Mouse (Mus musculus) left cerebral cortex, adult 18-20 months (tissue): ENCODE measurements around the gene Gm11627. TPM values are rescaled to one million over a fixed set of nuclear protein-coding genes. Genes with fewer than 3 reads are reported as not detected.
"Not testable (repeated sequence)": the region's sequence is repeated elsewhere in the genome, so short reads cannot be mapped to it uniquely, and the experiment has no call there.

ENCODE experiments used
- DNase-seq, 2 experiments: peaks; one replicate each; pipeline ENCODE4 v3.0.0; 2021 to 2022; ENCODE audit warnings: low spot score in 2 of 2, mixed read lengths in 1 of 2
- total RNA-seq, 2 experiments: library from RNA; stranded (reverse); gene quantifications; 2 replicates each; pipeline ENCODE4 v1.2.3; 2021

Gene Gm11627
- total RNA-seq, 2 experiments from 2014 or later, result 3.7 to 5.4 TPM

DNA sequence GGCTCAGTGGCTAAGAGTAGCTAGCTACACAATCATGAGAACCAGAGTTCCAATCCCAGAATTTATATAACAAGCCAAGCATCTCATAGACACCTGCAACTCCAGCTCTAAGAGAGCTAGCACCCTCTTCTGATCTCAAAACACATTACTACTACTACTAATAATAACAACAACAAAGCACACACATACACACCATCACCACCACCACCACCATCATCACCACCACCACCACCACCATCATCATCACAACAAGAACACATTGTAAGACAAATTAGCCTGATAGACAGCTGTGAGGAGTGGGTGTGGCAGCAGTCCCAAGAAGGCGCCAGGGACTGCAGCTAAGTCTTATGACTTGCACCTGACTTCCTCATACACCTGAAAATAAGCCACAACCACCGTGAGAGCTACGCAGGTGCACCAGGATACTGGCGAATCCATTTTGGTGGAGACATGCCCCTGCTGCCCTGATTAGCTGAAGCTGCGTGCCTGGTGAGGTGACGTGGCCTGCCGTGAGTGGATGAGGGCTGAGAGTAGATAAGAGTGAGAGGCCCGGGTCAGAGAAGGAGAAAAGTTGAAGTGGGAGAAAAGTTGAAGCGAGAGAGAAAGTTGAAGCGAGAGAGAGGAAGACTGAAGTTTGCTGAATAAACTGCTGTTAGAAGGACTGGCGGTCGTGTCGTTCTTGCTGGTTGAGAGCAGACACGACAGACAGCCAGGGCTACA is 14.1 kb downstream of the Gm11627 start:
- DNase-seq, result not testable (repeated sequence)

DNA sequence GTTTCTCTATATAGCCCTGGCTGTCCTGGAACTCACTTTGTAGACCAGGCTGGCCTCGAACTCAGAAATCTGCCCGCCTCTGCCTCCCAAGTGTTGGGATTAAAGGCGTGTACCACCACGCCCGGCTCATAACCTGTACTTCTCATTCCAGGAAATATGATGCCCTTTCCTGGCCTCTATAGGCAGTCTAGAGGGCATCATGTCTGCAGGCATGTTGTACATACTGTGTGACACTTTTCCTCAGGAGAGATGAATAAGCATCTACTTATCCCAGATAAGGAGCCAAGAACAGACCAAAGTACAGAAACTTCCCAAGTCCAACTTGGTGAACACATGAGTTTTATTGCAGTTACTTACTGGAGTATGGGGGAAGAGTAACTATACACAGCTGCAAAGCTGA is 20.6 kb downstream of the Gm11627 start:
- no peak for DNase-seq

DNA sequence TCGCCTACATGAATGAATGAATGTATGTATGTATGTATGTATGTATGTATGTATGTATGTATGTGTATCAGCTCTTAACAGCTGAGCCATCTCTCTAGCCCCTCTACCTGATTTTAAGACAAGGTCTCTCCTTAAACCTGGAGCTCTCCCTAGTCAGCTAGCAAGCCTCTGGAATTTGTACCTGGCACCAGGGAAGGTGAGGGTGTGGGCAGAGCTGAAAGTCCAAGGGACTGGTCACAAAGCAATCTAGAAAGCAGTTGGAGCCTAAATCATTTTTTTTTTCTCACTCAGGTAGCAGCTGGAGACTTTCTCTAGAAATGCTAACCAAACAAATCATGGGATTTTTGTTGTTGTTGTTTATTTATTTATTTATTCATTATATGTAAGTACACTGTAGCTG is 21.9 kb downstream of the Gm11627 start:
- no peak for DNase-seq

DNA sequence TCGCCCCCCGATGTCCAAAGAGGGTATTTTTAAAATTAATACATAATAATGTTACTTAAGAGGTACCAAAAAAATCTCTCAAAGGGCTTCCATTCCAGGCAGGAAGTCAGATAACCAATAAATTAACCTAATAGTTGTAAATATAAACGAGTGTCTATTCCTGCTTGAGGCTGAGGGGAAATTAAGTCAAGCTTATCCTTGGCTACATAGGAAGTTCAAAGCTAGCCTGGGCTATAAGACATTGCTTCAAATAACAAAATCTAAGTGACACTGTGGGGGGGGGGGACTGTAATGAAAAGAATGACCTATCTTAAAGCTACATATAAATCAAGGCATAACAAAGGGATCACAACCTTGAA is 22.6 kb downstream of the Gm11627 start:
- no peak for DNase-seq

DNA sequence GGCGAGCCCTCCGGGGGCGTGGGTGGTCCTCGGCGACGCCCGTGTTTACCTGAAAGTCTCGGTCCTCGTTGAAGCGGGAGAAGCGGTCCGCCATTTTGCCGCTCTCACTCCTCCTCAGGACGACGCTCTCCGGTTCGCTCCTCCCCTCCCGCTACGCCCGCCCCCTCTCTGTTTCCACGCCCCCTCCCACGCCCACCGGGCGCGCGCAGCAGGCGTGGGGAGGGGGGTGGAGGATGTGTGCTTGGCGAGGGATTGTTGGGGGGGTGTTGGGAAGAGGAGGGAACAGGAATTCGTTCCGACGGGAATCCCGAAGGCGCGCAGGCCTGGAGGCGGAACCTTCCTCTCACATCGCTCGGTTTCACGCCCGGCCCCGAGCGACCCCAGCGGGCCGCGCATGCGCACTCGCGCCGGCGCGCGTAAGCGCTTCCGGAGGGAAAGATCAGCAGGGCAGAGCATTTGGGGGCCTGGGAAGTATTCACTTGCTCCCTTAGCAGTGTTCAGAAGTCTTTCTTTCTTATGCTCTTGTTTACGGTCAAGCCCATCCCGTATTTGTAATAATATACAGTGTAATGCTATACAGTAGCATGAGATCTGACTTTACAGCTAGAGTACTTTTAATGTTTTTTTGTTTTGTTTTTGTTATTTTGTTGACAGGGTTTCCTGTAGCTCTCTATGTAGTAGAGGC is 23.1 kb downstream of the Gm11627 start, which contains the start of gene Gpatch8:
Gpatch8 (minus strand) TSS at position 362 of the 685 bp plus-strand sequence.
- peak; percentile 90 to 91 for DNase-seq

DNA sequence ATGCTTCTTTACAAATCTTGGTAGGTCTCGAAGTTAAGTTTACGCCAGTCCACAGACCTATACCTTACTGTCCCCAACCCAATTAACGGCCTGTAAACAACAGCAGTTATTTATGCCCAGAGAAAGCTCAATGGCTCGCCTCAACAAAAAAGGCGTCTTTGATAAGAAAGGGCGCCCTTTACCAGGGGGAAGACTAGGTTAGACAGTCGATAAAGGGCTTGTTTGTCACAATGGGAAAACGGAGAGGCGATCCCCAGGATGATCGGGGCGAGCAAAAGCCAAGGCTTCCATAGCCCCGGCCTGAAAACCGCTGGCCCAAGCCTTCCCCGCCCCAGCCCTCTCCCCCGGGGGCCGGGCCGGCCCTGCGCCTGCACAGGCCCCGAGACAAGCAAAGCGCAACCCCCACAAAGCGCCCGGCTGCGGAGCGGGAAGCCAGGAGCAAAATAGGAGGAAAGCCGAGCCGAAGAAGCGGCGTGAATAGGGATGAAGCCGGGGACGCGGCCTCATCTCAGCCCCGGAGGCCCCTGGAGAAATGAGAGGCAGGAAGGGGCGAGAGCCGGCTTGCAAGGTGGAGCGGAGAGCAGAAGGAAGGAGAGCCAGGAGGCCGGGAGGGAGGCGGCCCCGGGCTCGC is 23.7 kb downstream of the Gm11627 start:
- DNase-seq, result peak in 1 of 2 experiments; percentile 55

DNA sequence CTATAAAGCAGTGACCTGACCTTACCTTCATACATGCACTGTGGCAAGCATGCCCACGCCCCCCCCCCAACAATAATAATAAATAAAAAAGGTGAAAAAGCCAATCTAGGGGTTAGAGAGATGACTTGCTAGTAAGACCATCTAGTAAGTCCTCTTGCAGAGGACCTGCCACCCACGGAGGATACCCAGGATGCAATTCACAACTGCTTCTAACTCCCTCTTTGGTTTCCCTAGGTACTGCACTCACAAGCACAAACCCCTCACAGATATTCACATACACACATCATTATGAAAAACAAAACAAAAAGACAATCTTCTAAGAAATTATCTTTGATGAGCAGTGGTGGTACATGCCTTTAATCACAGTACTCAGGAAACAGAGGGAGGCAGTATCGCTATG is 27.2 kb downstream of the Gm11627 start:
- DNase-seq, result no peak

DNA sequence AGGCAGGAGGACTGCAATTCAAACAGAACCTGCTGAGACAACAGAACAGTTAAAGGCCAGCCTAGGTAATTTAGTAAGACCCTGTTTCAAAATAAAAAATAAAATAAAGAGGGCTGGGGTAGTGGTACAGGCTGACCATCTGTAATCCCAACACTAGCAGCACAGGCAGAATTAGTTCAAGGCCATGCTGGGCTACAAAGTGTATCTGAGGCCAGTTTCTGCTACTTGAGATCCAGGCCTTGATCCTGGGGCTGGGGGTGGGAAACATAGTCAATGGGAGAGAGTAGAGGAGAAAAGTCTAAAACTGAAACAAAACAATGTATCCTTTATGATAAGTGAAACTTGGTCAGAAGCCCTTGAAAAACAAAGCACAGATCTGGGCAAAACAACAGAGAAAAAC is 28.1 kb downstream of the Gm11627 start:
- no peak for DNase-seq

DNA sequence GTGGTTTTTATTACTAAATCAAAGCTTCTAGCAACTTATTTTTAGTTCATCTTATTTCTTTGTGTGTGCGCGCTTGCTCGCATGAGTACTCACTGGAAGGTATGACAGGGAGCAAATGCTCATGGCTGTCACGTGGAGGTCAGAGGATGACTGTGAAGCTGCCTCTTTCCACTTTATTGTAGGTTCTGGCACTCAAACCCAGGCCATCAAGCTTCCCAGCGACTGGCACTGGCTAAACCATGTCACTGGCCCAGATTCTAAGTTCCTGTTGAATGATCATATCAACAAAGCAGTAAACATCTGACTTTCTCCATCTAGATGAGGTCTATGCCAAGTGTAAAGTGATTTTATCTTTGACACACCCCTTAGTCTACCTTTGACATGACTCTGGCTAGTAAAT is 37.8 kb downstream of the Gm11627 start:
- DNase-seq, result no peak

DNA sequence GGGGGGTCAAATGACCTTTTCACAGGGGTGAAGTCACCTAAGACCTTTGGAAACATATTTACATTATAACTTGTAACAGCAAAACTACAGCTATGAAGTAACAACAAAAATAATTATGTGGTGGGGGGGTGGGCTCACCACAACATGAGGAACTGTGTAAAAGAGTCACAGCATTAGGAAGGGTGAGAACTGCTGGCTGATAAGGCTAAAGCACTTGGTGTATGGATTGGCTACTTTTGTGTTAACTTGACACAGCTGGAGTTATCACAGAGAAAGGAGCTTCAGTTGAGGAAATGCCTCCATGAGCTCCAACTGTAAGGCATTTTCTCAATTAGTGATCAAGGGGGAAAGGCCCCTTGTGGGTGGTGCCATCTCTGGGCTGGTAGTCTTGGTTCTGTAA is 39.0 kb downstream of the Gm11627 start:
- DNase-seq, result not testable (repeated sequence)

DNA sequence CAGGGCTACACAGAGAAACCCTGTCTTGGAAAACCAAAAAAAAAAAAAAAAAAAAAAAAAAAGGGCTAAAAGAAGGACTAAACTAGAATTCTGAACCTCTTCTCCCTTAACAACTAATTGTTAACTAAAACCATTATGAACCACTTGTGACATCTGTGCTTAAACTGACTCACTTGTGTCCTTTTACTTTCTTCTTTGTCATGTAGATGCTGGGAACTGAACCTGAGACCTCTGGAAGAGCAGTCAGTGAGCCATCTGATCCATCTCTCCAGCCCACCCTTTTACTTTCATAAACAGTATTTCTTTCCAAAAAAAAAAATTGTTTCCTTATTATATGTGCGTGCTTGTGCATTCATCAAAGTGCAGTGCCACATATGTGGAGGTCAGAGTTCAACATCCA is 39.6 kb downstream of the Gm11627 start:
- no peak for DNase-seq

DNA sequence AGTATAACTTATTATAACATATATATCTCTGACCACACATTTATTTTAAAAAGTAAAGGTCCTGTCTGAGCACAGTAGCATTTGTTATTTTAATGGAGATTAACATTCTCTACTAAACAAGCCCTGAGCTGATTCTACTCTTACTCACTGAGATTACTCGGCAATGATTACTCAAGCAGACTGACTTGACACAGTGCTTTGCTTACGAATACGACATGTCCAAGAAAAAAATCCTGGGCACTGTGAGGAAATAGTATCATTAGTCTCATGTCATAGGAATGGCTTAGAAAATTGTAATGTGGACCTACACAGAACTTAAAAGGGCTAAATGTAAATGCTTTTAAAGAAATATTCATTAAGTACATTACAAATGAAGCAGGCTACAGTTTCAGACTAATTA is 43.1 kb downstream of the Gm11627 start:
- no peak for DNase-seq

DNA sequence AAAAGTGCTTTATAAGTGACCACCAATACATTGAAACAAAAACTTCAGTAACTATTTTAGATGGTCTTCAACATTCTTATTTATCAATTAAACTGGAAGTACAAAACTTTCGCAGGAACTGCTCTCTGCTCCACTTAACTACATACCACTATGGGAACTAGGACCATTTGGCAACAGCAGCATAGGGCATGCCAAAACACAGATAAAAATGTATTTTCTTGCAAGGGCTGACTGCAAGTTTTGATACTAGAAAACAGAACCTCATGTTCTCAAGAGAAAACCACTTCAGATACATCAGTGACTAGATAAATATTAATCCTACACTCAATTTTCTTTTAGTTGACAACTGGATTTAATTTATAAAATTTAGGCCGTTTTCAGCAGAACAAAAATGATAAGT is 45.2 kb downstream of the Gm11627 start:
- no peak for DNase-seq

DNA sequence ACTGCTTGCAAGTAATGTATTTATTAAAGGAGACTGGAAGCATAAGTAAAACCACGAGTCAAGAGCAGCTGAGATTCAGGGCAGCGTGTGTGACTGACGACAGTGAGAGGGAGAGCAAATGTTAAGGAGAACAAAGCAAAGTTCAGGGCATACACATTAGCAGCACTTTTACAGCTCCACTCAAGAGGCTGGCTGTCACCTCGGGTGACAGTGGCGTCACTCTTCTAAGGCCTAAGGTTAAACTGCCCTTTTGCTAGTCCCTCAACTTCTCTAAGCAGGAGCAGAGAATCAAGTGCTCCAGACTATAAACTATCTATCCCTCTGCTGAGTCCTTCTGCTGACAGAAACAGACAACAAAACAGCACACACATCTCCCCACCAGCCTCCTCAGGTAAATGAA is 47.8 kb downstream of the Gm11627 start:
- no peak for DNase-seq

Other genes starting within 250 kb of the Gm11627 start
- under 1 TPM; 0.09 to 0.19 TPM for gene Slc4a1, start 213.3 kb downstream of the Gm11627 start, total RNA-seq
- 100 to 1,000 TPM; 477 to 484 TPM for gene Rundc3a, start 186.1 kb downstream of the Gm11627 start, total RNA-seq
- gene Slc25a39, start 171.5 kb downstream of the Gm11627 start, total RNA-seq, result 10 to 100 TPM; 60.6 to 73.2 TPM
- 10 to 100 TPM; 55.8 to 58.9 TPM for gene Grn, start 149.1 kb downstream of the Gm11627 start, total RNA-seq
- gene Fam171a2, start 131.8 kb downstream of the Gm11627 start, total RNA-seq, result 100 to 1,000 TPM; 113 to 133 TPM
- 1 to 10 TPM; 3.3 to 3.9 TPM for gene Itga2b, start 109.3 kb downstream of the Gm11627 start, total RNA-seq
- 10 to 100 TPM; 50.8 to 52.0 TPM for gene Gpatch8, start 23.1 kb downstream of the Gm11627 start, total RNA-seq
- gene Fzd2, start 24.9 kb upstream of the Gm11627 start, total RNA-seq, result 1 to 10 TPM; 9.4 to 9.7 TPM
- not detected for gene Meioc, start 84.3 kb upstream of the Gm11627 start, total RNA-seq
- 10 to 100 TPM; 26.1 to 29.0 TPM for gene Ccdc43, start 118.3 kb upstream of the Gm11627 start, total RNA-seq
- 100 to 1,000 TPM; 125 to 129 TPM for gene Adam11, start 182.0 kb upstream of the Gm11627 start, total RNA-seq
- gene Gjc1, start 240.2 kb upstream of the Gm11627 start, total RNA-seq, result 1 to 10 TPM; 3.2 to 4.8 TPM